Mouse (Mus musculus) heart, postnatal 14 days (tissue): Measurements from ENCODE around the gene Ust. TPM values are rescaled to one million over a fixed set of nuclear protein-coding genes. Genes with fewer than 3 reads are reported as not detected.

Experiments
- DNase-seq, 2 experiments: peaks; one replicate each; pipeline ENCODE4 v3.0.0; 2021 to 2022
- intact Hi-C: fragments of 180-260 bp; cut with DNase I; formaldehyde crosslinking; loops from one replicate; pipeline ENCODE4 v1.15.1; 2025
- total RNA-seq, 2 experiments: library from RNA; stranded (reverse); gene quantifications; 2 replicates each; pipeline ENCODE4 v1.2.3; 2021

Ust gene
- total RNA-seq, 2 experiments from 2014 or later, result 2.3 to 2.4 TPM

- intact Hi-C loops, result no loop called here
- DNase-seq, result no peak
Measured at GRCm38 (mm10) chr10:8505346-8506246, 13.0 kb downstream of the Ust start.

DNA sequence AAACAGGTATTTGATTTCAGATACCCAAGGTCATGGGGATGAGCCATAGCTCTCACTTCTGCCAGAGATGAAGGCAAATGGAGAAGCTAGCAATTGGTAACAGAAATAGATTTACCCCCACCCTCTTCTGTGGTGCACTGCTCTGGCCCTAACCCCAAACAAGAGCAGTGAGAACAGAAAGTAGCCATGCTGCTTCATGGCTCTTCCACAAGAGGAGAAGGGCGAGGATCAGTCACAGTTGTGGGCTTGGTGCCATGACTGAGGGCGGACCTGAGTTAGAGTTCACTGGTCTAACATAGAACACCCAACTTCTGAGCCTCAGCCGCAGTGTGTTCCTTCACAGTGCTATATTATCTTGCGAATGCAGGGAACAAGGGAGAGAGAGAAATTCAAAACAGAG lies 13.8 kb downstream of the Ust start:
- peak; percentile 24 to 34 for DNase-seq
- intact Hi-C loops, result no loop called here

DNA sequence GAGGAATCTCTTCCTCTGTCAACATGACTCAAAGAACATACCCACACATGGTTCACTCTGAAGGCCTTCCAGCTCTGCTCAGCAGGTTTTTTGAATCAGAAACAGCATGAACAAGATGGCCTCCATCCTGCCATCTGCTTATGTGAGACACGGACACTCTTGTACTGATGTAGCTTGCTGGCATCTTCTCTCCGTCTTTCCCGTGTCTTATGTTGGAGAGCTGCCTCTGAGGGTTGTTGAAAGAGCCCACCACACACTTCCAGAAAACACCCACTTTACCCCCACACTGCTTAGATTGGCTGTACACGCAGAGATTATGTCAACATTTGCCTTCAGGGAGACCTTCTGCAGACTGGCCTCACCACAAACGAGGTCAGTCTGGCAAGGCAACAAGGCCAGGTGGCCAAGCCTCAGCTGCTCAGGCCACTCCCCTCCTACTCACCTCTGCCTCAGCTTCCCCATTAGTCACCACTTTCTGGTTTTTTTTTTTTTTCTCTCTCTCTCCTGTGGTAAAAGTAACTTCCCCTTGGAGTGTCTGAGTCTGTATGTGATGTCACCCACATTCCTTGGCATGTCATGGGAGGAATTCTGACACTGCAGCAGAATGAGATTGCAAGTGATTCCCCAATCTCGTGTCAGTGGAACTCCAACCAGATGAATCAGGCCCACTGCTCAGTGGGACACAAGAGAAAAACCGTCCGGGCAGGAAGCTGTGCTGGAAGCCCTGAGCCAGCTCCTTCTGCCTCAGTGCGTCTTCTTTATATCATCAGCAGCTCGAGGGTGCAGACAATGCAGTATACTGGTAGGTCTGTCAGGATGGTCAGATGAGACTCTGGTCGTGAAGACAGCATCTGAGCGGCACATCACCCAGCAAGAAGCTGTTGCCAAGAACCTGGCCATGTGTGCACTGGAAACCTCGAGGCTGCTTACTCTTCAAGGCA lies 19.4 kb downstream of the Ust start:
- intact Hi-C loops, result no loop called here
- DNase-seq, result peak in 1 of 2 experiments; percentile 9

GRCm38 (mm10) chr10:8495543-8496141 lies 23.0 kb downstream of the Ust start:
- DNase-seq, result no peak
- intact Hi-C loops, result no loop called here

GRCm38 (mm10) chr10:8491909-8492591 lies 26.6 kb downstream of the Ust start:
- intact Hi-C loops, result no loop called here
- no peak for DNase-seq

DNA sequence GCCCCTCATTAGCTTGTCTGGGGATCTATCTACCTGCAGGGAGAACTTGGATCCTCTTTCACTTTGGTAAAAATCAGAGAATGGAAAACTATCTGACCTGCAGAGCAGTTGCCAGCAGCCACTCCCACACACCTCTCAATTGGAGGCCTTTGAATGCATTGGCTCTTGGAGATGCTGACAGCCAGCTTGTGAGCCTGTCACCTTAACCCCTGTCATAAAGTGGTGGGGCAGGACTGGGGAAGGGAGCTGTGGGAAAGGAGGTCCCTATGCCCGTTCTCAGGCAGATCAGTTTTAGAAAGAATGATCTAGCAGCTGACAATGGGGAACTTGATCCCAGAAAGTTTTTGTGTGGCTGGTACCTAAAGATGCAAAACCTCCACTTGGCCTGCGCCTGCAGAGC lies 31.2 kb downstream of the Ust start:
- DNase-seq, result no peak
- intact Hi-C loops, result no loop called here

DNA sequence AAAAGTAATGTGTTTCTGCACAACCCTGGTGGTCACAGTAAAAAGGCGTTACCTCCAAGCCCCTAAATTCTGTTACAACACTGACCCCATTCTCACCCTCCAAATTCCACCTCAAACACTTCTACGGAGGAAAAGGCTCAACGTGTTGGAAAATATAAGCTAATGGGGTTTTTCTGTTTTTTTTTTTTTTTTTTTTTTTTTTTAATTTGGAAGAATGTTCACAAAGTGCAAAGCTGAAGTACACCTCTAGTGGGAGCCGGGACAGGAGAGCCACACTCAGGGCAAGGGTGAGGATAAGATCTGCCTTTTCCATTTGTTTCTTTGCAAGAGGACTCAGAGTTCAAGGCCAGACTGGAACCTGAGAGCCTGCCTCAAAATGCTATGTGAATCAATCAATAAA lies 34.1 kb downstream of the Ust start:
- intact Hi-C loops, result no loop called here
- DNase-seq, result no peak

- DNase-seq, result no peak
- intact Hi-C loops, result no loop called here
Measured at GRCm38 (mm10) chr10:8482779-8483178, 35.8 kb downstream of the Ust start.

- DNase-seq, result no peak
- intact Hi-C loops, result no loop called here
Measured at GRCm38 (mm10) chr10:8479779-8480178, 38.8 kb downstream of the Ust start.

GRCm38 (mm10) chr10:8477936-8478335 lies 40.7 kb downstream of the Ust start:
- intact Hi-C loops, result no loop called here
- no peak for DNase-seq

GRCm38 (mm10) chr10:8471995-8472394 lies 46.6 kb downstream of the Ust start:
- DNase-seq, result peak; percentile 19 to 36
- intact Hi-C loops, result no loop called here

DNA sequence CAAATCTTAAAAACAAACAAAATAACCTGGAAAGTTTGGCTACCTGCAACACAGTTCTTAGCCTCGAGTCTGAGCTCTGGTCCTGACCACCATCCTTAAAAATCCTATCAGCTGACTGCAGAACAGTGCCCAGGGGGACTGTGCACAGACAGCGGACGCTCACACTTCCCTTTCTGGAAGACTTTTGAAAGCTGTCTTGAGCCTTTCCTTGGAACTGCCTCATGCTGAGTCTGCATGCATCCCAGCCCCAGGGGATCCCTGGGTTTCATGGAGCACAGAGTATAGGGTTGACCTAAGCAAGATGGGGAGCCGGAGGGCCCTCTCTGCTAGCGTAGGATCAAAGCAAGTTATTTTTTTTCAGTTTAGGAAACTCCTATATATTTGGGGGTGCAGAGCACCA lies 47.6 kb downstream of the Ust start:
- intact Hi-C loops, result no loop called here
- no peak for DNase-seq

DNA sequence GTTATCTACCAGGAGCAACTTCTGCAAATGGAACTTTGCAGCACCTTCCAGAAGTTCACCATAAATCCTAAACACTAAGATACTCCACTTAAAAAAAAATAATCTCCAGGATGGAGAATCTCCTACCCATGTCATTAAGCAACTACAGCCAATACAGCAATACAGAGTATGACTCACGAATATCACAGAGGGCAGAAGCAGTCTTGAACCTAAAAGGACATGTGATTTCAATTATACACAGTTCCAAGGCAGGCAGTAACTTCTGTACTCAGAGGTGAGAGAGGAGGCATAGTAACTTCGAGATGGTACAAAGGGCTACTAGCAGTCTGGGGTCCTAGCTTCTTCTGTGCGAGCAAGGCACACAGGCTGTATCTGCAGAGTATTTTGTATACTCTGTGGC lies 49.1 kb downstream of the Ust start:
- intact Hi-C loops, result no loop called here
- DNase-seq, result no peak

DNA sequence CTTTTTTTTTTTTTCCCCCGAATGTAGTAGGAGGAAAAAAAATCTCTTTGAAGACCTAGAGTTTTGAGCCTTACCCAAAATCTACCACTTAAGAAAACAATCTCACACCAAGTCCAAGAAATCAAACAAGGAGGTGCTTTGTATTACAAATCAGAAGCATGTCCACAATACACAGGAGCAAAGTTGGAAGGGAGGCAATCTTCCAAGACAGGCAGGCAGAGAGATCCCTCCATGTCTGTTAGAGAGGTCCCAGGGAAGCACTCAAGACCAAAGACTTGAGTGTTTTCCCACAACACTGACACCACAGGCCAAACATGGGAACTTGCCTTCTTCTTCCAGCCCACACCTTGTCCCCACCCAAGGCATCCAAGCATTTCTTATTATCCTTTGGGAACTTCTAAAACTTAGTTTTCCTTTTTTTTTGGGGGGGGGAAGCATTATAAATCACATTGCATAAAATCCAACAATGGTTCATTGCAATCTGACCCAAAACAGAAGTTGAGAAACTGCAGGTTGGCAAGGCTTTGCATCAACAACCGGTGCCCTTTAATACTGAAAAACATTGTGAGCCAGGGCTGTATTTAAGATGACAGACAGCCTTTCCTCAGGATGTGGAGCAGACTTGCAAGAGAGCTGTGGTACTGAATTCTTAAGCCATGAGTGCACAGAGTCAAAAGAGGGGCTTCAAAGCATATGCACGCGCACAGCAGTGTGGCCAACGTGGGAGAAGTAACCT lies 49.8 kb downstream of the Ust start:
- intact Hi-C loops, result no loop called here
- DNase-seq, result no peak

DNA sequence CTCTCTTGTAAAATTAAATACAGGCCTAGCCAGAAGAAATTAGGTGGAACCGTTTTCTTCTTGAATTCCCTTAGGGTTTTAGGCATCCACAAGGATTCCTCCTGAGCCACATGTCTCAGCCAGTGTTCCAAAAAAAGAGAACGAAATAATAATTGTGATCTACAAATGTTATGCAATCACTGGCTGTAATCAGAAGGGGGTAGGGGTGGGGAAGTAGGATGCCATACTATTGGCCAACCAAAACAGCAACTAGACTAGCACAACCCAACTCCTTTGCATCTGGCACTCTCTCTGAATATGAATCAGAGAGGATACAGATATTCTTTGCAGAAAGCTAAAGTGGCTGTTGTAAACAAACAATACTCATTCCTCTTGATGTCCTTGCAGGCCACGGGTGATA lies 52.7 kb downstream of the Ust start:
- intact Hi-C loops, result no loop called here
- no peak for DNase-seq

GRCm38 (mm10) chr10:8465216-8465615 lies 53.4 kb downstream of the Ust start:
- intact Hi-C loops, result no loop called here
- no peak for DNase-seq

- intact Hi-C loops, result no loop called here
- DNase-seq, result no peak
Measured at GRCm38 (mm10) chr10:8461372-8461771, 57.3 kb downstream of the Ust start.

DNA sequence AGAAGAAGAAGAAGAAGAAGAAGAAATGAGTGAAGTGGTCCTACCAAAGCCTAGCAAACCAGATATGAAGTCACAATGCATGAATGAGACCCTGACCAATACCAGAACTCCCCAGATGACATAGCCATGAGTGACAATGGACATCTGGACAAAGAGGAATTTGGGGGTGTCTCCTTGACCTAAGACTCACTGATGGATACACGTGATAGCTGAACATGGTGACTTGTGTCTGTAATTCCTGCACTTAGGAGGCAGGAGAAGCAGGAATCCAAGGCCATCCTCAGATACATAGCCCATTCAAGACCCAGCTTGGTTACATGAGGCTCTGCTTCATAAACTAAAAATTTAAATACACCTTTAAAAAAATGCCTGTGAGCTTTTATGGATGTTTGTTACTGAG lies 63.9 kb downstream of the Ust start:
- intact Hi-C loops, result no loop called here
- DNase-seq, result no peak

DNA sequence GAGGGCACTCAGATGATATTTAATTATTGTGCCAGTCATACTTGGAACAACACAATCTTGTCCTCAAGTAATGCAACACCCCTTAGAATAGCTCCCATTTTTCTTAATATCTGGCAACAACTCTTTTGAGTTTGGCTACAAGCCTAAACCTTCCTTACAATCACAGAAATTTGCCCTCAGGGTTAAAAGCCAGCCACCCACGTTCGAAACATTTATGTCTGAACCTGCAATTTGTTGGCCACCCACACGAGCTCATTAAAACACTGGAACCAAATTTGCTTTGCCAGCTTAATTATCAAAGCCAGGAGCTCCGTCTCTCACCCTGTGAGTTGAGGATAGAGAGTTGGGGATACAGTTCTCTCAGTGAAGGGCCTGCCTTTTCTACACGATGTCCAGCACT lies 70.9 kb downstream of the Ust start:
- intact Hi-C loops, result no loop called here
- DNase-seq, result no peak

DNA sequence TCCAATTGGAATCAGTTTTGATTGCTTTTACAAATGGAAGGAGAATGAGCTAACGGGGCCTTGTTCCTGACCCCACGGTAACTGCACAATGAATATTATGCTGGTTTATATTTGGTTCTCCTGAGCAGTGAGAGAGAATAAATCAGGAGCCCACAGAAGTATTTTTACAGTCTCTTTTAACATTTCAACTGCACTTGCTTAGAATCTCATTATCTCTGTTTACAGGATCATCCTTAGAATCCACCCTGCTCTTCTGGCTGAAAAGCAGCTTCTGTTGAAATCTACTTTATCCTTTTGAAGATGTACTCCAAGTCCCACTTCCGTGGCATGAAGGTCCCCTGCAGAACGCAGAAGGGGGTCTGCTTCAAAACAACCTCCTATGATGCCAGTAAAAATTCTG lies 71.7 kb downstream of the Ust start:
- intact Hi-C loops, result no loop called here
- DNase-seq, result no peak
